Mouse (Mus musculus) midbrain, embryonic 16.5 days (tissue): ENCODE results near the gene Myh11. TPM values are rescaled to one million over a fixed set of nuclear protein-coding genes. Genes with fewer than 3 reads are reported as not detected.

Source experiments
- ATAC-seq: fragments of 200-750 bp; cut with Nextera tagmentation; 2 replicates; pipeline ENCODE4 v1.8.0; 2017; ENCODE audit warnings: moderate TSS enrichment
- H3K27ac ChIP-seq: fragments of 300-500 bp; sonication (generic); 2 replicates; pipeline ENCODE4 v1.5.1; 2014; ENCODE audit warnings: mild to moderate bottlenecking, low read length, mixed read lengths
- H3K27me3 ChIP-seq: fragments of 300-500 bp; sonication (generic); 2 replicates; pipeline ENCODE4 v1.6.1; 2014; ENCODE audit warnings: low read depth, low read length, mixed read lengths; ENCODE audit not compliant: control insufficient read depth, insufficient read depth
- H3K36me3 ChIP-seq: fragments of 300-500 bp; sonication (generic); 2 replicates; pipeline ENCODE4 v1.6.1; 2014; ENCODE audit warnings: mild to moderate bottlenecking, low read length, moderate library complexity, mixed read lengths; ENCODE audit not compliant: control insufficient read depth, insufficient read depth
- H3K4me1 ChIP-seq: fragments of 300-500 bp; sonication (generic); 2 replicates; pipeline ENCODE4 v1.6.1; 2014; ENCODE audit warnings: mild to moderate bottlenecking, low read length, mixed read lengths; ENCODE audit not compliant: control insufficient read depth, insufficient read depth
- H3K4me2 ChIP-seq: fragments of 300-500 bp; sonication (generic); 2 replicates; pipeline ENCODE4 v1.6.1; 2014; ENCODE audit warnings: mild to moderate bottlenecking, low read length, mixed read lengths
- H3K4me3 ChIP-seq: fragments of 300-500 bp; sonication (generic); 2 replicates; pipeline ENCODE4 v1.5.1; 2014; ENCODE audit warnings: low read depth, mild to moderate bottlenecking, low read length, moderate library complexity, mixed read lengths
- H3K9ac ChIP-seq: fragments of 300-500 bp; sonication (generic); 2 replicates; pipeline ENCODE4 v1.6.1; 2014; ENCODE audit warnings: low read depth, low read length, mixed read lengths
- H3K9me3 ChIP-seq: fragments of 300-500 bp; sonication (generic); replicated peaks from 2 replicates; pipeline ENCODE4 v1.6.1; 2014; ENCODE audit warnings: mild to moderate bottlenecking, low read length, mixed read lengths; ENCODE audit not compliant: control insufficient read depth, poor library complexity, severe bottlenecking
- WGBS: fragments of 180-500 bp; shearing (Covaris S2); extraction: QIAGEN DNeasy Blood & Tissue Kit; methylation state at CpG from one replicate; pipeline ENCODE4 v1.1.7; 2014; 5-methylcytosine and 5-hydroxymethylcytosine counted together
- polyA plus RNA-seq: library from polyadenylated mRNA; unstranded; fragments of >200 nt; fragmentation: Nextera tagmentation; extraction: Ambion mirVana; gene quantifications from 2 replicates; pipeline ENCODE4 v1.2.1, GENCODE M21; 2015

Myh11 gene
- polyA plus RNA-seq, 1 experiment from 2014 or later: 0.59 TPM

- H3K9ac ChIP-seq: no peak overlapping the region
- no peaks in the 10 kb centered on the region for H3K9me3 ChIP-seq
- H3K27ac ChIP-seq: no peak overlapping the region
- H3K4me2 ChIP-seq: no peak overlapping the region
- WGBS: 87% methylated on average over 2 of the region's 2 CpGs
- ATAC-seq: no peak
- no peak overlapping the region for H3K4me3 ChIP-seq
- H3K36me3 ChIP-seq: peaks cover 21% of the 10 kb centered on the region
- H3K4me1 ChIP-seq: peaks cover 8% of the 10 kb centered on the region
- 0 out of 2 replicates have a peak, but pooled peaks cover 2% of the 10 kb centered on the region for H3K27me3 ChIP-seq
These were observed 5.5 kb upstream of the Myh11 start for GRCm38 (mm10) chr16:14296544-14297124.

GRCm38 (mm10) chr16:14295291-14295690 lies 4.1 kb upstream of the Myh11 start:
- Histone ChIP-seq H3K9ac (no peak overlapping the region), H3K9me3 (no peaks in the 10 kb centered on the region), H3K4me2 (no peak overlapping the region), H3K36me3 (peaks cover 14% of the 10 kb centered on the region), H3K27me3 (0 out of 2 replicates have a peak, but pooled peaks cover 2% of the 10 kb centered on the region), H3K27ac (no peak overlapping the region), H3K4me1 (peaks cover 12% of the 10 kb centered on the region), H3K4me3 (no peak overlapping the region)
- 97% methylated on average over 2 of the region's 2 CpGs for WGBS
- ATAC-seq: no peak

GRCm38 (mm10) chr16:14292205-14293199 lies 1.3 kb upstream of the Myh11 start:
- Histone ChIP-seq H3K4me1 (peaks cover 12% of the 10 kb centered on the region), H3K9ac (peak overlapping the region; percentile 27), H3K9me3 (no peaks in the 10 kb centered on the region), H3K36me3 (peaks cover 3% of the 10 kb centered on the region; the same call in 1 of the 2 replicates), H3K27me3 (0 out of 2 replicates have a peak, but pooled peaks cover 2% of the 10 kb centered on the region), H3K27ac (no peak overlapping the region), H3K4me2 (peak overlapping the region; percentile 63), H3K4me3 (peak overlapping the region; percentile 26)
- WGBS: 16% methylated on average over 31 of the region's 31 CpGs
- ATAC-seq: peak; percentile 26; the same call in 1 of the 2 replicates

GRCm38 (mm10) chr16:14272374-14272965 lies 18.7 kb downstream of the Myh11 start:
- no peak for ATAC-seq
- no peaks in the 10 kb centered on the region for H3K9me3 ChIP-seq
- no peaks in the 10 kb centered on the region for H3K27me3 ChIP-seq
- WGBS: 66% methylated on average over 4 of the region's 4 CpGs
- H3K4me3 ChIP-seq: no peak overlapping the region
- H3K4me1 ChIP-seq: no peaks in the 10 kb centered on the region
- no peak overlapping the region for H3K27ac ChIP-seq
- no peak overlapping the region for H3K9ac ChIP-seq
- H3K36me3 ChIP-seq: no peaks in the 10 kb centered on the region
- no peak overlapping the region for H3K4me2 ChIP-seq

- Histone ChIP-seq H3K9me3 (no peaks in the 10 kb centered on the region), H3K4me2 (no peak overlapping the region), H3K27me3 (no peaks in the 10 kb centered on the region), H3K4me1 (no peaks in the 10 kb centered on the region), H3K4me3 (no peak overlapping the region), H3K9ac (no peak overlapping the region), H3K36me3 (no peaks in the 10 kb centered on the region), H3K27ac (no peak overlapping the region)
- 0 out of 2 replicates have a peak, but pooled peaks have one; percentile 42 for ATAC-seq
- WGBS: 43% methylated on average over 4 of the region's 4 CpGs
These were observed 25.8 kb downstream of the Myh11 start for GRCm38 (mm10) chr16:14265203-14265920.

GRCm38 (mm10) chr16:14264504-14264903 lies 26.7 kb downstream of the Myh11 start:
- Histone ChIP-seq H3K9me3 (no peaks in the 10 kb centered on the region), H3K4me3 (no peak overlapping the region), H3K4me1 (no peaks in the 10 kb centered on the region), H3K4me2 (no peak overlapping the region), H3K36me3 (no peaks in the 10 kb centered on the region), H3K27me3 (no peaks in the 10 kb centered on the region), H3K9ac (no peak overlapping the region), H3K27ac (no peak overlapping the region)
- no peak for ATAC-seq
- 82% methylated on average over 2 of the region's 2 CpGs for WGBS

GRCm38 (mm10) chr16:14263241-14263640 lies 27.9 kb downstream of the Myh11 start:
- Histone ChIP-seq H3K4me2 (no peak overlapping the region), H3K4me3 (no peak overlapping the region), H3K36me3 (no peaks in the 10 kb centered on the region), H3K9me3 (no peaks in the 10 kb centered on the region), H3K27ac (no peak overlapping the region), H3K9ac (no peak overlapping the region), H3K27me3 (no peaks in the 10 kb centered on the region), H3K4me1 (no peaks in the 10 kb centered on the region)
- ATAC-seq: no peak
- 92% methylated on average over 6 of the region's 6 CpGs for WGBS

GRCm38 (mm10) chr16:14262410-14262809 lies 28.8 kb downstream of the Myh11 start:
- Histone ChIP-seq H3K4me2 (no peak overlapping the region), H3K4me3 (no peak overlapping the region), H3K27me3 (no peaks in the 10 kb centered on the region), H3K4me1 (no peaks in the 10 kb centered on the region), H3K36me3 (no peaks in the 10 kb centered on the region), H3K9ac (no peak overlapping the region), H3K27ac (no peak overlapping the region), H3K9me3 (no peaks in the 10 kb centered on the region)
- ATAC-seq: no peak
- WGBS: 85% methylated on average over 1 of the region's 1 CpGs
